ENCODE assay signal across 9 mouse cellular contexts in the genomic region with DNA sequence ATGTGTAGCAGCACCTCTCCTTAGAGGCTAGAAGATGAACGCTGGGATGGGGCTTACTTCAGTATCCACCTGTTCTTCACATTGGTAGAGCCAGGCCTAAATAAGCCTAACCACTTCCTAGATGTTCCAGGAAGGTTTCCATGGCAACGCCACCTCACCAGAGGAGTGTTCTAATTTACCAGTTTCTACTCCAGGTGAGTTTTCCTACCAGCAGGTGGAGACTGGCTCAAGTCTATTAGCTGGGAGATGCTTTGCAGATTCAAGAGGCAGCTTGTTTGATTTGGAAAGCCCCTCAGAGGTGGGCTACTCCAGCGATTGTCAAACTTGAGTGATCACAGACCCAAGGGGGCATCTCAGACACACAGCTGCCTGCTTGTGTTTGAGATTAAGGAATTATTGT.
A peak's percentile ranks its signal among the peaks of the same experiment; 100 is the strongest.
DNase-seq lines count a peak whose midpoint lies in the region; ATAC-seq lines count a peak whose summit lies in the region.
"Had no signal": no experiment of that assay in that cellular context is flagged by ENCODE, and none has a peak within 500 bp of the region (broad histone marks: within the 10 kb centered on the region; RNA-seq: fewer than 3 reads in every experiment).

No protein-coding gene starts in this region.

- H3K4me3 ChIP-seq in forebrain, embryonic 16.5 days (replicated peaks; ENCODE audit: low read length): no peak overlapping the region
- no peak overlapping the region for H3K4me3 ChIP-seq in neural tube, embryonic 14.5 days (ENCODE audit: low read depth, low read length)

- no peak overlapping the region for H3K9ac ChIP-seq in forebrain, embryonic 16.5 days (replicated peaks; ENCODE audit: low read depth, low read length)
- H3K9ac ChIP-seq in neural tube, embryonic 14.5 days (replicated peaks; ENCODE audit: low read depth, low read length): no peak overlapping the region
- H3K9ac ChIP-seq: liver, embryonic 14.5 days had no signal

- WGBS in forebrain, embryonic 16.5 days: 45% methylated on average over 3 of the region's 3 CpGs
- WGBS in large intestine, adult 2 months: 37% methylated on average over 3 of the region's 3 CpGs
- 55% methylated on average over 3 of the region's 3 CpGs for WGBS in neural tube, embryonic 14.5 days

- no peaks in the 10 kb centered on the region for H3K27me3 ChIP-seq in forebrain, embryonic 16.5 days (replicated peaks; ENCODE audit: control insufficient read depth, insufficient read depth, low read length)
- H3K27me3 ChIP-seq in neural tube, embryonic 14.5 days (ENCODE audit: control insufficient read depth, insufficient read depth, low read length): no peaks in the 10 kb centered on the region

- peak; percentile 73 for ATAC-seq in forebrain, embryonic 16.5 days
- ATAC-seq in neural tube, embryonic 14.5 days (ENCODE audit: low read depth): peak; percentile 54; the same call in 1 of the 2 replicates

- no peak overlapping the region for H3K27ac ChIP-seq in forebrain, embryonic 16.5 days (ENCODE audit: low read length)
- H3K27ac ChIP-seq in neural tube, embryonic 14.5 days (ENCODE audit: low read depth, low read length): no peak overlapping the region
- H3K27ac ChIP-seq: liver, embryonic 14.5 days had no signal

- intact Hi-C loops in heart, postnatal 14 days (cut with DNase I): no loop called here

- peak; percentile 30 for DNase-seq in A20 (ENCODE audit: low read depth, low spot score)
- peak; percentile 86 for DNase-seq in ES-CJ7 (ENCODE audit: low read depth, low spot score)
- peak; percentile 25 for DNase-seq in large intestine, adult 2 months (ENCODE audit: low read depth, low spot score)
- DNase-seq in spleen, postnatal 14 days (ENCODE audit: low spot score in 2 of 2): no peak
- DNase-seq in heart, postnatal 14 days: no peak
- DNase-seq in urinary bladder, adult 18-20 months (ENCODE audit: low spot score in 2 of 2): no peak

- no peaks in the 10 kb centered on the region for H3K9me3 ChIP-seq in forebrain, embryonic 16.5 days (ENCODE audit: control insufficient read depth, low read length)
- H3K9me3 ChIP-seq in neural tube, embryonic 14.5 days (ENCODE audit: control insufficient read depth, low read length): no peaks in the 10 kb centered on the region

- no peaks in the 10 kb centered on the region for H3K36me3 ChIP-seq in forebrain, embryonic 16.5 days (ENCODE audit: control insufficient read depth, insufficient read depth)
- no peaks in the 10 kb centered on the region for H3K36me3 ChIP-seq in neural tube, embryonic 14.5 days (ENCODE audit: control insufficient read depth, insufficient read depth, low read length)

- H3K4me1 ChIP-seq in forebrain, embryonic 16.5 days (replicated peaks; ENCODE audit: control insufficient read depth, insufficient read depth, low read length): peaks cover 5% of the 10 kb centered on the region
- no peaks in the 10 kb centered on the region for H3K4me1 ChIP-seq in neural tube, embryonic 14.5 days (ENCODE audit: control insufficient read depth, insufficient read depth, low read length)

- no peak overlapping the region for H3K4me2 ChIP-seq in forebrain, embryonic 16.5 days (ENCODE audit: low read length)
- no peak overlapping the region for H3K4me2 ChIP-seq in neural tube, embryonic 14.5 days (ENCODE audit: low read depth, low read length)

Comparison
In these comparisons a context has a peak if more than half of its experiments do, and no peak if none do; other contexts are left out.
1. DNase-seq: peak in A20 (single experiment), ES-CJ7 (single experiment) and large intestine, adult 2 months (single experiment); none in spleen, postnatal 14 days (0 of 2), heart, postnatal 14 days (0 of 2) and urinary bladder, adult 18-20 months (0 of 2).